In the genomic region with DNA sequence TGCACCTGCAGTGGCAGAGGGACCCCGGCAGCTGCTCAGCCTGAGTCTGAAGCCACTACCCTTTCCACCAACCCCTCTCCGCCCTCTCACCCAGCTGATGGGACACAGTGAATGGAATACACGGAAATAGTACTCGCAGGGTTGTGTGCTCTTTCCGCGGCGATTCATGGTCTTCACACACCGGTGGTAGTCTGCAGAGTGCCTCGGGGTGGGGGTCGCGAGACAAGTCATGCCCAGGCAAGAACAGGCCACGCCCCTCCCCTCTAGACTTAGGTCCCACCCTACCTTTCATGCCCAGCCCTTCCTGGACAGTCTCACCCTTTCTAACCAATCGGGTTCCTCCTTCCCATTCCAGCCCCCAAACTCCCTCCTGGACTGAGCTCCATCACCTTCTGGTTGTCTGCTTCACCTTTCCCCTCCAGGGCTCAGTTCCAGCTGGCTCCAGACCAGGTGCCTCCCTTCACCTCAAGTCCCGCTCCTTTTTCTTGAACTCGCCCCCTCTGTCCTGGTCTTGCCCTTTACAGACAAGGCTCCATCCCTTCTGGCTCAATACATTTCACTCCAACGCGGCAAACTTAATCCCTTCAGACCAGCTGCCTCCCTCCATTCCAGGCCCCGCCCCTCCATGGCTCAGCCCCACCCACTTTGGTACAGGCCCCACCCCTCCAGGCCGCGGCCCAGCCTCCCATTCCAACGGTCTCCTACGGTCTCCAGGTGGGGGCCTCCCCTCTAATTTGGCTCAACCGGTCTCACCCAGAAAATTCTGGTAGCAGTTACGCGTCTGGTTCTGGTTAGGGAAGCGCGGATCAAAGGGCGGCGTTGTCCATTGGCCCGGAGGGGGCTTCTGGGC, we compare ENCODE assay signal across 9 mouse cellular contexts. TPM values are rescaled to one million over a fixed set of nuclear protein-coding genes. Genes with fewer than 3 reads are reported as not detected.
DNase-seq lines count a peak whose midpoint lies in the region; ATAC-seq and TF ChIP-seq lines count a peak whose summit lies in the region.
"Had no signal": no experiment of that assay in that cellular context is flagged by ENCODE, and none has a peak within 500 bp of the region (broad histone marks: within the 10 kb centered on the region; RNA-seq: fewer than 3 reads in every experiment).

No protein-coding gene starts in this region.

- H3K9me3 ChIP-seq in embryonic facial prominence, embryonic 14.5 days (ENCODE audit: control insufficient read depth, low read length), result no peaks in the 10 kb centered on the region
- H3K9me3 ChIP-seq in hindbrain, postnatal 0 days (ENCODE audit: low read length), result no peaks in the 10 kb centered on the region
- peaks cover 7% of the 10 kb centered on the region; the same call in 1 of the 2 replicates for H3K9me3 ChIP-seq in liver, embryonic 12.5 days (replicated peaks)

- WGBS in thymus, adult 2 months, result 3% methylated on average over 30 of the region's 30 CpGs
- WGBS in embryonic facial prominence, embryonic 14.5 days, result 2% methylated on average over 28 of the region's 30 CpGs
- WGBS in hindbrain, postnatal 0 days, result 5% methylated on average over 30 of the region's 30 CpGs
- WGBS in liver, embryonic 12.5 days (ENCODE audit: insufficient replicate concordance), result 2% methylated on average over 30 of the region's 30 CpGs

- H3K4me3 ChIP-seq in thymus, adult 2 months (ENCODE audit: control insufficient read depth, insufficient read depth, low read length), result peak overlapping the region; percentile 57
- peak overlapping the region; percentile 41 for H3K4me3 ChIP-seq in embryonic facial prominence, embryonic 14.5 days (ENCODE audit: low read depth, low read length)
- peak overlapping the region; percentile 40 for H3K4me3 ChIP-seq in hindbrain, postnatal 0 days (ENCODE audit: low read length)
- H3K4me3 ChIP-seq in liver, embryonic 12.5 days, result peak overlapping the region; percentile 73

- H3K27ac ChIP-seq in thymus, adult 2 months (ENCODE audit: control insufficient read depth, insufficient read depth, low read length), result no peak overlapping the region; the same call in 1 of the 2 replicates
- peak overlapping the region; percentile 53 for H3K27ac ChIP-seq in embryonic facial prominence, embryonic 14.5 days (replicated peaks; ENCODE audit: low read depth, low read length)
- peak overlapping the region; percentile 69 for H3K27ac ChIP-seq in hindbrain, postnatal 0 days
- peak overlapping the region; percentile 90 for H3K27ac ChIP-seq in liver, embryonic 12.5 days

- no peaks in the 10 kb centered on the region for H3K27me3 ChIP-seq in thymus, adult 2 months (ENCODE audit: control insufficient read depth, insufficient read depth, low read length)
- H3K27me3 ChIP-seq in embryonic facial prominence, embryonic 14.5 days (replicated peaks; ENCODE audit: control insufficient read depth, insufficient read depth, low read length), result no peaks in the 10 kb centered on the region
- H3K27me3 ChIP-seq in hindbrain, postnatal 0 days (ENCODE audit: insufficient read depth, low read length), result no peaks in the 10 kb centered on the region
- no peaks in the 10 kb centered on the region; the same call in 1 of the 2 replicates for H3K27me3 ChIP-seq in liver, embryonic 12.5 days (replicated peaks)

- ATAC-seq in embryonic facial prominence, embryonic 14.5 days (ENCODE audit: low read depth), result peak; percentile 78
- ATAC-seq in hindbrain, postnatal 0 days, result peak; percentile 78
- peak; percentile 76 for ATAC-seq in liver, embryonic 12.5 days

- H3K9ac ChIP-seq in embryonic facial prominence, embryonic 14.5 days (ENCODE audit: low read depth, low read length), result peak overlapping the region; percentile 26
- H3K9ac ChIP-seq in hindbrain, postnatal 0 days (replicated peaks; ENCODE audit: low read length), result peak overlapping the region; percentile 37
- peak overlapping the region; percentile 81 for H3K9ac ChIP-seq in liver, embryonic 12.5 days

- H3K4me1 ChIP-seq in thymus, adult 2 months (replicated peaks; ENCODE audit: control insufficient read depth, insufficient read depth, low read length), result peaks cover 17% of the 10 kb centered on the region
- H3K4me1 ChIP-seq in embryonic facial prominence, embryonic 14.5 days (ENCODE audit: control insufficient read depth, insufficient read depth, low read length), result peaks cover 14% of the 10 kb centered on the region
- peaks cover 6% of the 10 kb centered on the region for H3K4me1 ChIP-seq in hindbrain, postnatal 0 days (ENCODE audit: insufficient read depth, low read length)
- H3K4me1 ChIP-seq in liver, embryonic 12.5 days, result peaks cover 62% of the 10 kb centered on the region

- peak; percentile 25 for DNase-seq in thymus, adult 2 months
- DNase-seq in thymus, adult 18-20 months, result no peak
- DNase-seq in embryonic facial prominence, embryonic 14.5 days (ENCODE audit: low spot score), result peak; percentile 57
- peak; percentile 54 for DNase-seq in hindbrain, postnatal 0 days (ENCODE audit: low spot score)
- peak; percentile 21 for DNase-seq in naive thymus-derived CD4-positive, alpha-beta T cell, adult 2 months (ENCODE audit: low read depth)
- peak; percentile 23 to 44 for DNase-seq in thymus, postnatal 36 days
- no peak for DNase-seq in cerebellum, adult 18-20 months

- peak overlapping the region; percentile 63 for H3K4me2 ChIP-seq in embryonic facial prominence, embryonic 14.5 days (ENCODE audit: low read depth, low read length)
- peak overlapping the region; percentile 54 for H3K4me2 ChIP-seq in hindbrain, postnatal 0 days (ENCODE audit: low read depth, low read length)
- H3K4me2 ChIP-seq in liver, embryonic 12.5 days, result peak overlapping the region; percentile 94

- no peak for TF ChIP-seq CTCF in thymus, adult 2 months (IDR thresholded peaks at IDR 0.05; ENCODE audit: borderline replicate concordance, control insufficient read depth, extremely low read depth, insufficient read depth, low read length, poor library complexity)
- TF ChIP-seq CTCF in hindbrain, postnatal 0 days (IDR thresholded peaks at IDR 0.05; ENCODE audit: low read depth), result no peak

- H3K36me3 ChIP-seq in thymus, adult 2 months (ENCODE audit: control insufficient read depth, insufficient read depth, low read length), result no peaks in the 10 kb centered on the region
- H3K36me3 ChIP-seq in embryonic facial prominence, embryonic 14.5 days (ENCODE audit: control insufficient read depth, insufficient read depth, low read length), result 0 out of 2 replicates have a peak, but pooled peaks cover under 1% of the 10 kb centered on the region
- no peaks in the 10 kb centered on the region for H3K36me3 ChIP-seq in hindbrain, postnatal 0 days (ENCODE audit: insufficient read depth, low read length)
- H3K36me3 ChIP-seq in liver, embryonic 12.5 days, result peaks cover 27% of the 10 kb centered on the region

- TF ChIP-seq POLR2A in thymus, adult 2 months (IDR thresholded peaks at IDR 0.05; ENCODE audit: control insufficient read depth, extremely low read depth, insufficient read depth, low read length, poor library complexity), result no peak

RNA-seq across cellular contexts. Expression of a gene that starts 0.7 kb away (rescaled TPM):
- 36.6 and 47.7 TPM in 2 replicates for polyA plus RNA-seq in thymus, adult 2 months (2012; rRNA removed)
- polyA plus RNA-seq in embryonic facial prominence, embryonic 14.5 days (2014; fragmentation: Nextera tagmentation; extraction: Ambion mirVana), result 36.4 and 39.6 TPM in 2 replicates
- total RNA-seq in hindbrain, postnatal 0 days (2014; rRNA removed), result 10.6 and 37.2 TPM in 2 replicates
- polyA plus RNA-seq in hindbrain, postnatal 0 days (2015; fragmentation: Nextera tagmentation; extraction: Ambion mirVana), result 47.0 and 50.1 TPM in 2 replicates
- 152 and 159 TPM in 2 replicates for polyA plus RNA-seq in liver, embryonic 12.5 days (2016; fragmentation: Nextera tagmentation; extraction: Ambion mirVana)

RNA-seq across cellular contexts. Expression of a gene that starts 12.3 kb away (rescaled TPM):
- polyA plus RNA-seq in thymus, adult 2 months (2012; rRNA removed), result 224 and 250 TPM in 2 replicates
- polyA plus RNA-seq in embryonic facial prominence, embryonic 14.5 days (2014; fragmentation: Nextera tagmentation; extraction: Ambion mirVana), result 41.5 and 50.6 TPM in 2 replicates
- total RNA-seq in hindbrain, postnatal 0 days (2014; rRNA removed), result 29.3 and 39.5 TPM in 2 replicates
- 30.7 and 36.5 TPM in 2 replicates for polyA plus RNA-seq in hindbrain, postnatal 0 days (2015; fragmentation: Nextera tagmentation; extraction: Ambion mirVana)
- polyA plus RNA-seq in liver, embryonic 12.5 days (2016; fragmentation: Nextera tagmentation; extraction: Ambion mirVana), result 79.0 and 79.5 TPM in 2 replicates

RNA-seq across cellular contexts. Expression of a gene that starts 18.9 kb away (rescaled TPM):
- 0.11 TPM in 1 of 2 replicates, not detected in the other for polyA plus RNA-seq in thymus, adult 2 months (2012; rRNA removed)
- polyA plus RNA-seq in embryonic facial prominence, embryonic 14.5 days (2014; fragmentation: Nextera tagmentation; extraction: Ambion mirVana), result not detected in 2 replicates
- not detected in 2 replicates for total RNA-seq in hindbrain, postnatal 0 days (2014; rRNA removed)
- polyA plus RNA-seq in hindbrain, postnatal 0 days (2015; fragmentation: Nextera tagmentation; extraction: Ambion mirVana), result not detected in 2 replicates
- not detected in 2 replicates for polyA plus RNA-seq in liver, embryonic 12.5 days (2016; fragmentation: Nextera tagmentation; extraction: Ambion mirVana)
- polyA plus RNA-seq: cerebellum, adult 2 months had no signal

RNA-seq across cellular contexts. Expression of a gene that starts 27.1 kb away (rescaled TPM):
- polyA plus RNA-seq in thymus, adult 2 months (2012; rRNA removed), result 2.2 and 3.7 TPM in 2 replicates
- polyA plus RNA-seq in embryonic facial prominence, embryonic 14.5 days (2014; fragmentation: Nextera tagmentation; extraction: Ambion mirVana), result 0.11 TPM in 1 of 2 replicates, not detected in the other
- not detected in 2 replicates for total RNA-seq in hindbrain, postnatal 0 days (2014; rRNA removed)
- 0.13 TPM in 2 replicates for polyA plus RNA-seq in hindbrain, postnatal 0 days (2015; fragmentation: Nextera tagmentation; extraction: Ambion mirVana)
- 0.08 and 0.12 TPM in 2 replicates for polyA plus RNA-seq in liver, embryonic 12.5 days (2016; fragmentation: Nextera tagmentation; extraction: Ambion mirVana)
- polyA plus RNA-seq: cerebellum, adult 2 months had no signal

RNA-seq across cellular contexts. Expression of a gene that starts 30.5 kb away (rescaled TPM):
- 0.13 and 0.32 TPM in 2 replicates for polyA plus RNA-seq in thymus, adult 2 months (2012; rRNA removed)
- 0.13 TPM in 1 of 2 replicates, not detected in the other for polyA plus RNA-seq in embryonic facial prominence, embryonic 14.5 days (2014; fragmentation: Nextera tagmentation; extraction: Ambion mirVana)
- 2.0 TPM in 1 of 2 replicates, not detected in the other for total RNA-seq in hindbrain, postnatal 0 days (2014; rRNA removed)
- 1.1 and 1.3 TPM in 2 replicates for polyA plus RNA-seq in hindbrain, postnatal 0 days (2015; fragmentation: Nextera tagmentation; extraction: Ambion mirVana)
- polyA plus RNA-seq in liver, embryonic 12.5 days (2016; fragmentation: Nextera tagmentation; extraction: Ambion mirVana), result 0.06 TPM in 1 of 2 replicates, not detected in the other

Comparison
In these comparisons a context has a peak if more than half of its experiments do, and no peak if none do; other contexts are left out.
1. DNase-seq: peak in thymus, adult 2 months (single experiment), embryonic facial prominence, embryonic 14.5 days (single experiment), hindbrain, postnatal 0 days (single experiment), naive thymus-derived CD4-positive, alpha-beta T cell, adult 2 months (single experiment) and thymus, postnatal 36 days (2 of 2); none in thymus, adult 18-20 months (0 of 2) and cerebellum, adult 18-20 months (0 of 2).
2. H3K9ac ChIP-seq: peak in every context shown above with its lines; median percentile 81 in liver, embryonic 12.5 days; 37 in hindbrain, postnatal 0 days; 26 in embryonic facial prominence, embryonic 14.5 days.
3. Peak in every context shown above with its lines, with median percentiles within 50 percentile points of each other: H3K4me3 ChIP-seq, ATAC-seq and H3K4me2 ChIP-seq.